Mouse (Mus musculus) adrenal gland, adult 18-20 months (tissue): ENCODE data around the gene Tomm40. TPM values are rescaled to one million over a fixed set of nuclear protein-coding genes. Genes with fewer than 3 reads are reported as not detected.

ENCODE experiments used
- DNase-seq, 2 experiments: peaks; one replicate each; pipeline ENCODE4 v3.0.0; 2021 to 2022; ENCODE audit warnings: low spot score in 2 of 2
- total RNA-seq, 2 experiments: library from RNA; stranded (reverse); gene quantifications; 1 replicate in 1 of 2; 2 replicates in 1 of 2; pipeline ENCODE4 v1.2.3; 2021

Tomm40 gene
- total RNA-seq, 2 experiments from 2014 or later = 123 to 126 TPM

GRCm38 (mm10) chr7:19664455-19664954, 50.7 kb downstream of the Tomm40 start:
- DNase-seq = no peak

DNA sequence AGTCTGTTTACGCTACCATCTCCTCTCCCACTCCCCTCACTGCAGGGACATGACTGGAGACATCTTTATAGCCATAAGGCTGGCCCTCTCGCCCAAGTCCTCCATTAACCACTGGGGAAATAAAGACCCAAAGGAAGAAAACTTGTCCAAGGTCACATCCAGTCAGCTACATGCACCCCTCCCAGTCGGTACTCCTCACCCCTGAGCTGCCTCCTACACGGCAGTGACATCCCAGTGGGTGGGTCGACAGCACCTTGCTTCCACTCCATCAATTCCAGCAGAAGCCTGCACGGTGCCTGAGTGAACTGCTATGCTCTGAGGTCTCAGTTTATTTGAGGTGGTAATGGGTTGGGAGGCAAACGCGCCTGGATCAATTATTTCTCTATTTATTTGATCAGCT, 51.3 kb downstream of the Tomm40 start:
- DNase-seq = no peak

DNA sequence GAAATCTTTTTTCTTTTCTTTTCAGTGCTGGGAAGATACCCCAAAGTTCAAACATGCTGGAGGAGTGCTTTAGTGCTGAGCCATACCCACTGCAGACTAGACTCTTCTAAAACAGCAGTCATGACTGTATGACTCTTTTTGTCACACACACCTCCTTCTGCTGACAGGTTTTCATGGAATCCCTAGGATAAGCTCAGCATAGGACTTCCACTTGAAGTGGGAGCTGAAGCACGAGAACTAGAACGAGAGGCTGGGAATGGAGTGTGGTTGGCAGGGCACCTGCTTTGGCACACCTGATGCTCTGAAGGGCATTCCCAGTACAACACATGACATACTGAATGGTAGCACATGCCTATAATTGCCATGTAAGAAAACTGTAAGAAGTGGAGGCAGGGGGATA, 62.6 kb downstream of the Tomm40 start:
- no peak for DNase-seq

Other genes starting within 250 kb of the Tomm40 start
- gene Bloc1s3, start 207.1 kb downstream of the Tomm40 start, total RNA-seq = 10 to 100 TPM in 1 of 2 experiments, 1 to 10 TPM in 1; 8.4 to 10.0 TPM
- 10 to 100 TPM; 70.0 to 92.4 TPM for gene Trappc6a, start 207.0 kb downstream of the Tomm40 start, total RNA-seq
- under 1 TPM in 1 of 2 experiments, not detected in 1; 0.17 TPM for gene Nkpd1, start 197.6 kb downstream of the Tomm40 start, total RNA-seq
- 10 to 100 TPM; 72.8 to 73.6 TPM for gene Ppp1r37, start 152.4 kb downstream of the Tomm40 start, total RNA-seq
- 1 to 10 TPM in 1 of 2 experiments, under 1 TPM in 1; 0.46 to 1.2 TPM for gene Zfp296, start 138.2 kb downstream of the Tomm40 start, total RNA-seq
- gene Gemin7, start 137.8 kb downstream of the Tomm40 start, total RNA-seq = 10 to 100 TPM; 66.7 to 85.1 TPM
- 10 to 100 TPM; 36.5 to 36.9 TPM for gene Clasrp, start 111.0 kb downstream of the Tomm40 start, total RNA-seq
- gene Relb, start 86.0 kb downstream of the Tomm40 start, total RNA-seq = 10 to 100 TPM; 31.9 TPM
- 100 to 1,000 TPM; 136 to 157 TPM for gene Clptm1, start 50.4 kb downstream of the Tomm40 start, total RNA-seq
- gene Apoc2, start 37.5 kb downstream of the Tomm40 start, total RNA-seq = 1 to 10 TPM; 1.1 to 2.1 TPM
- gene Gm44805, start 34.0 kb downstream of the Tomm40 start, total RNA-seq = under 1 TPM in 1 of 2 experiments, not detected in 1; 0.50 TPM
- gene Apoc4, start 34.0 kb downstream of the Tomm40 start, total RNA-seq = 100 to 1,000 TPM in 1 of 2 experiments, 10 to 100 TPM in 1; 31.6 to 112 TPM
- gene Apoc1, start 22.8 kb downstream of the Tomm40 start, total RNA-seq = 100 to 1,000 TPM; 156 to 789 TPM
- gene Apoe, start 16.2 kb downstream of the Tomm40 start, total RNA-seq = 1,000 to 10,000 TPM; 1,225 to 1,306 TPM
- gene Nectin2, start 35.0 kb upstream of the Tomm40 start, total RNA-seq = 100 to 1,000 TPM in 1 of 2 experiments, 10 to 100 TPM in 1; 76.9 to 105 TPM
- 10 to 100 TPM; 43.2 to 53.2 TPM for gene Bcam, start 55.6 kb upstream of the Tomm40 start, total RNA-seq
- under 1 TPM in 1 of 2 experiments, not detected in 1; 0.64 TPM for gene Cblc, start 81.4 kb upstream of the Tomm40 start, total RNA-seq
- 10 to 100 TPM; 21.9 to 34.8 TPM for gene Bcl3, start 107.3 kb upstream of the Tomm40 start, total RNA-seq
- not detected for gene Gm19345, start 136.6 kb upstream of the Tomm40 start, total RNA-seq
- not detected for gene Ceacam16, start 145.9 kb upstream of the Tomm40 start, total RNA-seq
- not detected for gene Ceacam19, start 172.5 kb upstream of the Tomm40 start, total RNA-seq
- gene Pvr, start 205.7 kb upstream of the Tomm40 start, total RNA-seq = 10 to 100 TPM; 20.8 to 32.4 TPM
- gene Igsf23, start 235.3 kb upstream of the Tomm40 start, total RNA-seq = not detected
- gene Ceacam20, start 250.0 kb upstream of the Tomm40 start, total RNA-seq = not detected